Mouse (Mus musculus): ENCODE results near the gene Doc2b. TPM values are rescaled to one million over a fixed set of nuclear protein-coding genes. Genes with fewer than 3 reads are reported as not detected.

Doc2b gene
- polyA plus RNA-seq, 1 experiment from 2014 or later: 0.46 TPM

Other genes starting within 250 kb of the Doc2b start
- gene Pitpna, start 208.0 kb downstream of the Doc2b start, polyA plus RNA-seq (2016; fragmentation: Nextera tagmentation; extraction: Ambion mirVana): 63.4 and 65.5 TPM in 2 replicates
- gene Inpp5k, start 165.1 kb downstream of the Doc2b start, polyA plus RNA-seq (2016; fragmentation: Nextera tagmentation; extraction: Ambion mirVana): 19.6 and 23.8 TPM in 2 replicates
- 16.4 and 19.3 TPM in 2 replicates for gene Myo1c, start 145.5 kb downstream of the Doc2b start, polyA plus RNA-seq (2016; fragmentation: Nextera tagmentation; extraction: Ambion mirVana)
- 127 and 133 TPM in 2 replicates for gene Crk, start 116.8 kb downstream of the Doc2b start, polyA plus RNA-seq (2016; fragmentation: Nextera tagmentation; extraction: Ambion mirVana)
- gene Ywhae, start 63.2 kb downstream of the Doc2b start, polyA plus RNA-seq (2016; fragmentation: Nextera tagmentation; extraction: Ambion mirVana): 1,400 and 1,401 TPM in 2 replicates
- gene Rph3al, start 142.4 kb upstream of the Doc2b start, polyA plus RNA-seq (2016; fragmentation: Nextera tagmentation; extraction: Ambion mirVana): 1.1 TPM in 2 replicates
- gene 1700016K19Rik, start 203.9 kb upstream of the Doc2b start, polyA plus RNA-seq (2016; fragmentation: Nextera tagmentation; extraction: Ambion mirVana): 0.12 TPM in 1 of 2 replicates, not detected in the other
- 14.9 and 16.5 TPM in 2 replicates for gene Rflnb, start 231.7 kb upstream of the Doc2b start, polyA plus RNA-seq (2016; fragmentation: Nextera tagmentation; extraction: Ambion mirVana)

Data from midbrain, embryonic 10.5 days (tissue).